Mouse (Mus musculus): Measurements from ENCODE around the gene Crebrf.

The Crebrf gene

GRCm38 (mm10) chr17:26715271-26715758 lies at the start of gene Crebrf:
Gene Crebrf (plus strand): TSS chr17:26715650.
- in situ Hi-C loops (cut with MboI; ENCODE audit: low pct_unique_long_range_greater_than_20kb in 1 of 2, low sequenced_read_pairs in 2 of 2, unreplicated experiment in 1 of 2): loop anchor here in 1 of 2 experiments (25.0 kb wide), 1 partner anchor 172 kb away; no protein-coding TSS in a partner anchor

GRCm38 (mm10) chr17:26671268-26671667 lies 44.2 kb upstream of the Crebrf start:
- in situ Hi-C loops (cut with MboI; ENCODE audit: low pct_unique_long_range_greater_than_20kb in 1 of 2, low sequenced_read_pairs in 2 of 2, unreplicated experiment in 1 of 2): no loop called here

DNA sequence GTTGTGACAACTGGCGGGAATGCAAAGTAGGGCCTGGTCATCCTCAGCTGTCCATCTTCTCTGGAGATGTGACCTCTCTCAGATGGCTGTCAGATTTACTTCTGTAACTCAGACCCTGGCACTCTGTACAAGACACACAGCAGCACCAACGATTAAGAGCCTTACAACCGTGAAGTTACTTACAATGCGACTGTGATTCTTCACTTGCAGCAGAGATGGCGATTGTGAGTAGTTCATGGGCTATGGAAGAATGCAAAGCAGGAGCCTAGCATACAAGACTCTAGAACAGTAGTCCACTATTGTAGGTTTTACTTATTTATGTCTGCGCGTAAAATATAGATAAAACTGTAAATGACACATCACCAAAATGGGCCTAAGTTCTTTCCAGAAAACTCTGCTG lies 39.6 kb upstream of the Crebrf start:
- in situ Hi-C loops (cut with MboI; ENCODE audit: low pct_unique_long_range_greater_than_20kb in 1 of 2, low sequenced_read_pairs in 2 of 2, unreplicated experiment in 1 of 2): no loop called here

DNA sequence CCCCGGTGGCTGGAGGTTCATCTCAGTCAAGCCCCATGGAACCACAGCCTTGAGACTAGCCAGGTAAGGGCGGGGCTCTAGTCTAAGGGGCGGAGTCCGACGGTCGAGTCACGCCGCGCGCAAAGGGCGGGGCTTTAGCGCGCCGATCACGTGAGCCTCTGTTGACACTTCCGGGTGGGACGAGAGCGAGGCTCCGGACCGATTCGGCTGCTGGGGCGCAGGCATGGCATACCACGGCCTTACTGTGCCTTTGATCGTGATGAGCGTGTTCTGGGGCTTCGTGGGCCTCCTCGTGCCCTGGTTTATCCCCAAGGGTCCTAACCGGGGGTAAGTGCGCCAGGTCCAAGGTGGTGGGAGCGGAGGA lies 39.2 kb upstream of the Crebrf start:
- in situ Hi-C loops (cut with MboI; ENCODE audit: low pct_unique_long_range_greater_than_20kb in 1 of 2, low sequenced_read_pairs in 2 of 2, unreplicated experiment in 1 of 2): no loop called here

DNA sequence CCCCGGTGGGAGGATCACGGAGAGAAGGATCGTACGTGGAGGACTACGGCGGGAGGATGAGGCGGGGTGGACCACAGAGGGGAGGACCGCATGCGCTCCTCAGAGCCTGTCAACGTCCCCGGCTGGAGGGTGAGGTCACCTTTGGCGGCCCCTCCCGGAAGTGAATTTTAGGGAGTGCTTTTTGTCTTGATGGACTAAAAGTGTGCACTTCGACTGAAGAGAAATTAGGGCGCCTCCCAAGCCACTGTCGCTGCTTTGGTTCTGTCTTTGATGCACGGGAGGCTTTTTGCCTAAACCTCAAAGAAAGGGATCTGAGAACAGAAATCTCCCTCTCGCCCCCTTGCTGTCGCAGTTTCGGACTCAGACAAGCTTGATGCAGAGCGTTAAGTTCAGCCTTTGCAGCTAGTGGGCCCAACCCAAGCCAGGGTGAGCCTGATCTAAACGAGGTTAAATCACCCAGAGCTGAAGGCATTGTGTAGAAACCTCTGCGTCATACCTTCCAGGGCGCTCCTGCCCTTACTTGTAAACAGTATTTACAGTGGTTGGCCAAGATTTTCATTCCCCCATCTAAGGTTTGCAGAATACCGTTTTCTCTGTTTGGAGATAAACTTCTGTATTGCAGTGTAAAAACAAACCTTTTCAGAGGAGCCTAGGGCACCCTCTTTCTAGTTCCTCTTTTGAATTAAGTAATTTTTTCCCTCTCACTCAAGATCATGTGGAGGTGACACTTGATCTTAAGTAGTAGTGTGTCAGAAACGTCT lies 38.7 kb upstream of the Crebrf start:
- in situ Hi-C loops (cut with MboI; ENCODE audit: low pct_unique_long_range_greater_than_20kb in 1 of 2, low sequenced_read_pairs in 2 of 2, unreplicated experiment in 1 of 2): no loop called here

DNA sequence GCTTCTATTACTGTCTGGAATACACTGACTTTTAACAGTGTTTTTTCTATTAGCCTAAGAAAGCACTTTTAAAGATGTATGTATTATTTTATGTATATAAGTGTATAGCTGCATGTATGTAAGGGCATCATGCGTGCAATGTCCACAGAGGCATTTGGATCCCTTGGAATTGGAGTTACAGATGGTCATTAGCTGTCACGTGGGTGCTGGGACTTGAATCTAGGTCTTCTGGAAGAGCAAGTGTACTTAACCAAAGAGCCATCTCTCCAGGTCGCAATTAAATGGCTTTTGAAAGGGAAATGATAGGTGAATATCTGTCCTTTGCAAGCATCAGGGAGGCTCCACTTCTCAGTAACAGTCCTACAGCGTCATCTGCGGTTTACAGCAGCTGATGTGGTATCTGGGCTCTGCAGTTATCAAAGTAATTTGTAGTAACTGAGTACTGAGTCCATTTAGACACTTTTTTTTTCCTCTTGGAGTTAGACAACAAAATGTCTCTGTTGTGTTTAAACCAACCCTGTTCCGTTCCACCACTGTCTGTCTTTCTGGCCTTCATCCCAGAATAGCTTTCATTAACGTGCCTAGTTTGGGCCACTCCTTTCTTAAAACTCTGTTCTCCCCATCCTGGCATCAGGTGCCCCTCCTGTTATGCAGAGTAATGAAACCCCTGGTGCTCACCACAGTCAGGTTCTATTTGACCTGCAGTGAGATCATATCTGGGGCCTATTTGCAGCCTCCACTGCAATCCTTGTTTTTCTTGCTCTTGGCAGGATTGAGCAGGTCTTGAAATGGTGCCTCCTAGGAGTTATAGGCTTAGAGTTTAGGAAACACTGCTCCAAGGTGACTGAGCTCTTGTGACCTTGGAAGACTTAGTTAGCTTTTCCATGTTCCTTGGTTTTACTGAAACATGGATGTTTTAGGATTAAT lies 37.5 kb upstream of the Crebrf start:
- in situ Hi-C loops (cut with MboI; ENCODE audit: low pct_unique_long_range_greater_than_20kb in 1 of 2, low sequenced_read_pairs in 2 of 2, unreplicated experiment in 1 of 2): no loop called here

GRCm38 (mm10) chr17:26681276-26681675 lies 34.2 kb upstream of the Crebrf start:
- in situ Hi-C loops (cut with MboI; ENCODE audit: low pct_unique_long_range_greater_than_20kb in 1 of 2, low sequenced_read_pairs in 2 of 2, unreplicated experiment in 1 of 2): no loop called here

- in situ Hi-C loops (cut with MboI; ENCODE audit: low pct_unique_long_range_greater_than_20kb in 1 of 2, low sequenced_read_pairs in 2 of 2, unreplicated experiment in 1 of 2): no loop called here
These were observed 29.0 kb upstream of the Crebrf start for GRCm38 (mm10) chr17:26686334-26687000.

DNA sequence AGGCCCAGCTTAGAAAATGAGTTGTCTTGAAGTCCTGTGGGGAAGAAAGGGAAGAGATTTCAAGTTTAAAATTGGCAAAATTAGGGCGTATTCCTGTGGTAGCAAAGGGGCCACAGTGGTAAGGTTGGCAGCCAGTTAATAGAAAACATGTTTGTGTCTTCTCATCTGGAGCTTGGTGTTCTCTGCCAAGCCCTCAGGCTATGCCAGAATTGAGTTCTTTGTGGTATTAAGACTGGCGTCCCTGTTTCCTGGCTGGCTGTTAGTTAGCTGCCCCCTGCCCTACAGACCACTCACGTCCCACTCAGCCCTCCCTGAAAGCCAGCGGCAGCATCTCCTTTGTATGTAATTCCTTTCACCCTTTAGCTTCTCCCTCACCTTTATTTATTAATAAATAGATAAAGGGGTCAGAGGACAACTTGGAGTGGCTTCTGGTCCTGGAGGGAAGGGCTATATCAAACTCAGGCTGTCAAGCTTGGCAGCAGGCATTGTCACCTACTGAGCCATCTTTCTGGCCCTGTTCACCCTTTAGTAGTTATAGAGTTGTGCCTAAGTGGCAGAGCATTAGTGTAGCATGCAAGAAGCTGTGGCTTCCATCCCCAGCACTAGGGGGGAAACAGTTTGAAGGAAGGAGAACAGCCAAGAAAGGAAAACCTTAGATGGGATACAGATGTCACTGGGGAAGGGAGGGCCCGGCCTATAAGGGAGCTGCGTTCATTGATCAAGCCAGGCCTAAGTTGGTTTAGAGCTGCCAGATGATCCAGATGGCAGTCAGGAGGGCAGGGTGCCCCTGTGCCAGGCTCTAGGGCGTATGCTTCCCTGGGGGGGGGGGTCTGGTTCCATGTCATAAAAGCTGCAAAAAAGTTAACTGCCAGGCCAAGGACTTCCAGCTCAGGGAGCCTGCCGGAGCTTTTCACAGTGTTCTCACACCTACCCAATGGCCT lies 26.4 kb upstream of the Crebrf start:
- in situ Hi-C loops (cut with MboI; ENCODE audit: low pct_unique_long_range_greater_than_20kb in 1 of 2, low sequenced_read_pairs in 2 of 2, unreplicated experiment in 1 of 2): no loop called here

- in situ Hi-C loops (cut with MboI; ENCODE audit: low pct_unique_long_range_greater_than_20kb in 1 of 2, low sequenced_read_pairs in 2 of 2, unreplicated experiment in 1 of 2): no loop called here
These were observed 25.6 kb upstream of the Crebrf start for GRCm38 (mm10) chr17:26689810-26690209.

DNA sequence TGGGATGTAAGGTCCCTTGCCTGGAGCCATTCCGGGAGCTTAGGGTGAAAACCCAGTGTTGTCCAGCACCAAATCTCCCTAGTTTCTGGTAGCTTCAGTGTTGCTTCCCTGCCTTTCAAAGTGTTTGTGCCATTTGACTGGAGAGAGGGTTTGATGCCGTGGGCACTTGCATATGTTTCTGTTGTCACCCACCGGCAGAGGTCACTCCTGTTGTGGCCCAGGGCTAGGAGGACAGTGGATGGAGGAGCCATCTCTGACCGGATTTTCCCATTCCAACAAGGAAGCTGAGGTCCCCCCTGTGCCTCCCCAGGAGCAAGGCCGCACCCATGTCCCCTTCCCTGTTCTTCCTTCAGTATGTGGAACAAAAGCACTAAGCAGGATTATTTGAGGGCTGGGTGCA lies 25.2 kb upstream of the Crebrf start:
- in situ Hi-C loops (cut with MboI; ENCODE audit: low pct_unique_long_range_greater_than_20kb in 1 of 2, low sequenced_read_pairs in 2 of 2, unreplicated experiment in 1 of 2): no loop called here

DNA sequence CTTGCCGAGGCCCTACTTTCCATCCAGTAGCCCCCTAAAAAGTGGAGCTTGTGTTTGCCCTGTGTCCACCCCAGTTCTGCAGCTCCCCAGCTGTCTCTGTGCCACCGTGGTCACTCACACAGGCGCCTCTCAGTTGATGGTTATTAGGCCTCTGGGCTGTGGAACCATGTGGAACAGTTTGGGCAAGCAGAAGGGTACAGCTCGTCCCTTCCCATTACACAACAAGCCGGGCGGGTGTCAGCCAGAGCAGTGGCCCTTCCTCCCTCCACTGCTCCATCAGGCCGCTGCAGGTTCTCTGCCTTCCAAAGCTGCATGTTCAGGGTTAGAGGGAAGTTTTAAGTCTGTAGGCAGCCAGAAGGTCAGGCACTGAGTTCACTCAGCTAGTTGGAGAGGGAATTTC lies 24.3 kb upstream of the Crebrf start:
- in situ Hi-C loops (cut with MboI; ENCODE audit: low pct_unique_long_range_greater_than_20kb in 1 of 2, low sequenced_read_pairs in 2 of 2, unreplicated experiment in 1 of 2): no loop called here

GRCm38 (mm10) chr17:26693424-26693823 lies 22.0 kb upstream of the Crebrf start:
- in situ Hi-C loops (cut with MboI; ENCODE audit: low pct_unique_long_range_greater_than_20kb in 1 of 2, low sequenced_read_pairs in 2 of 2, unreplicated experiment in 1 of 2): no loop called here

GRCm38 (mm10) chr17:26694171-26694570 lies 21.3 kb upstream of the Crebrf start:
- in situ Hi-C loops (cut with MboI; ENCODE audit: low pct_unique_long_range_greater_than_20kb in 1 of 2, low sequenced_read_pairs in 2 of 2, unreplicated experiment in 1 of 2): no loop called here

DNA sequence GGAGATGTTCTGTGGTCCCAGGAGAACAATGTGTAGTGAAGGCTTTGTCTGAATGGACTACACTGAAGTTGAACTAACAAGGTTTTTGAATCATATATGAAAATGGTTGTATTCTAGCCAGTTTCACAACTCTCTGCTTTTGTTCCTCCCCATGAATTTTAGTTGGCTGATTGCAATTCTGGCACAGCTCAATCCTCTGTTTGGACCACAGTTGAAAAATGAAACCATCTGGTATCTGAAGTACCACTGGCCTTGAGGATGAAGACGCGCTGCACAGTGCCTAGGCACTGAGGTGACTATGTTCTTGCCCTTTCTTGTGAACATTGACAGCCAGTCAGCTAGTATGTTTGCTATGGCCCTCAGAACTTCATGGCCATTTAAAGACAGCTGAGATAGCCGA lies 20.3 kb upstream of the Crebrf start:
- in situ Hi-C loops (cut with MboI; ENCODE audit: low pct_unique_long_range_greater_than_20kb in 1 of 2, low sequenced_read_pairs in 2 of 2, unreplicated experiment in 1 of 2): no loop called here

- in situ Hi-C loops (cut with MboI; ENCODE audit: low pct_unique_long_range_greater_than_20kb in 1 of 2, low sequenced_read_pairs in 2 of 2, unreplicated experiment in 1 of 2): no loop called here
These were observed 16.6 kb upstream of the Crebrf start for GRCm38 (mm10) chr17:26698846-26699245.

DNA sequence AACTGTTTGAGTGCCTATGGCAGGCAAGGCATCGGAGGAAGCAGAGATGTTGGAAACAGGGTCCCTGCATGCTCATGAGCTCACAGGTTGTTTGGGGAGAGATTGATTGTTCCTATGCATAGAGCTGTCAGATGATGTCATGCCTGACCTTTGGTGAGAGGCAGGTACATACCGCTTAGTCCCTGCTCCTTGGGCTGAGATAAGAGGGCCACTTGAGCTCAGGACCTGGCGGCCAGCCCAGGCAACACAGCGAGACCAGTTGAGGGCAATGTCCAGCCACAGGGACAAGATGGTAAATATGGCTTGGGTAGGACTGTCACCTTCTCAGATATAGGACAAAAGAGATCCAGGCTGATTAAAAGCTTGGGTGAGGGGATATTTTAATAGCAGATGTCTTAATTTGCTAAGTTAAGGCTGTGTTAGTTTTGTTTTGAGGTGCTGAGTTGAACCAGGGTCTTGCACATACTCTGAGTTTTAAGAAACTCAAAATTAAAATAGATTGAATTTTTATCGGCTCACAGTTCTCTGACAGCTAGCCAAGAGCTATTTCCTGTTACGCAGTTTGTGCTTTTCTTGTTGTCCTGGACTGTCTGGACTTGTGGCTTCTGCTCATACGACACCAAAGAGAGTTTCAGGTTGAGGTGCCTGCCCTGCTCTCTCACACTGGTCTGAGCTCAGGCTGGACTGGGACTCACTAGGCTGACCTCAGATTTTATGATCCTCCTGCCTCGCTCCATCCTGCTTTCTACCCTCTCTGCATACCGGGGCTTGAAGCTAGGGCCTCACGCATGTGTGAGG lies 15.4 kb upstream of the Crebrf start:
- in situ Hi-C loops (cut with MboI; ENCODE audit: low pct_unique_long_range_greater_than_20kb in 1 of 2, low sequenced_read_pairs in 2 of 2, unreplicated experiment in 1 of 2): loop anchor here in 1 of 2 experiments (25.0 kb wide), 1 partner anchor 187 kb away; no protein-coding TSS in a partner anchor
